Mouse (Mus musculus): Measurements from ENCODE around the gene Serpinb6b.

- TF ChIP-seq CTCF (IDR thresholded peaks at IDR 0.05; ENCODE audit: insufficient read depth, low read depth, low read length): no peak
- TF ChIP-seq POLR2A (IDR thresholded peaks at IDR 0.05; ENCODE audit: insufficient read depth, low read depth, low read length): no peak
These were observed 10.7 kb downstream of the Serpinb6b start for GRCm38 (mm10) chr13:32975710-32976109.

All from olfactory bulb, adult 2 months (tissue).